Mouse (Mus musculus) frontal cortex, adult 2 months (tissue): ENCODE data around the gene Mea1. TPM values are rescaled to one million over a fixed set of nuclear protein-coding genes. Genes with fewer than 3 reads are reported as not detected.

Source experiments
- DNase-seq, 2 experiments: peaks; one replicate each; pipeline ENCODE4 v3.0.0; 2022; ENCODE audit warnings: low spot score in 1 of 2; ENCODE audit errors: extremely low spot score in 1 of 2
- polyA plus RNA-seq: library from polyadenylated mRNA; depleted of rRNA; stranded (reverse); fragments of >200 nt; gene quantifications from 2 replicates; pipeline ENCODE4 v1.2.3, GENCODE M21; 2012

Mea1 gene
- polyA plus RNA-seq, 1 experiment: 157 TPM

- DNase-seq: no peak
Measured at GRCm38 (mm10) chr17:46703971-46704886, 25.6 kb downstream of the Mea1 start.

- peak; percentile 98 for DNase-seq
Measured at GRCm38 (mm10) chr17:46704887-46705835, 26.6 kb downstream of the Mea1 start, which contains the start of gene Ppp2r5d. TSS of gene Ppp2r5d (minus strand) at chr17:46705111.

GRCm38 (mm10) chr17:46706375-46707089, 27.9 kb downstream of the Mea1 start:
- no peak for DNase-seq

- peak; percentile 84 to 94 for DNase-seq
Measured at GRCm38 (mm10) chr17:46710959-46711597, 32.5 kb downstream of the Mea1 start, which contains the start of gene Pex6. TSS of gene Pex6 (plus strand) at chr17:46711463.

- peak in 1 of 2 experiments; percentile 32 for DNase-seq
Measured at GRCm38 (mm10) chr17:46711612-46712271, 33.1 kb downstream of the Mea1 start.

- no peak for DNase-seq
Measured at GRCm38 (mm10) chr17:46712442-46712841, 33.8 kb downstream of the Mea1 start.

- DNase-seq: no peak
Measured at GRCm38 (mm10) chr17:46713849-46714248, 35.3 kb downstream of the Mea1 start.

- peak in 1 of 2 experiments; percentile 32 for DNase-seq
Measured at GRCm38 (mm10) chr17:46714756-46715481, 36.3 kb downstream of the Mea1 start.

GRCm38 (mm10) chr17:46721077-46721476, 42.5 kb downstream of the Mea1 start:
- no peak for DNase-seq

GRCm38 (mm10) chr17:46724477-46725084, 46.0 kb downstream of the Mea1 start:
- DNase-seq: no peak

GRCm38 (mm10) chr17:46725273-46725672, 46.7 kb downstream of the Mea1 start:
- no peak for DNase-seq

GRCm38 (mm10) chr17:46725731-46726645, 47.4 kb downstream of the Mea1 start:
- no peak for DNase-seq

- DNase-seq: no peak
Measured at GRCm38 (mm10) chr17:46727271-46727670, 48.7 kb downstream of the Mea1 start.

- no peak for DNase-seq
Measured at GRCm38 (mm10) chr17:46728021-46728420, 49.4 kb downstream of the Mea1 start.

- no peak for DNase-seq
Measured at GRCm38 (mm10) chr17:46728496-46728895, 49.9 kb downstream of the Mea1 start.

- no peak for DNase-seq
Measured at GRCm38 (mm10) chr17:46728904-46729318, 50.3 kb downstream of the Mea1 start, which contains the start of gene Gnmt. TSS of gene Gnmt (minus strand) at chr17:46729168.
